Mouse (Mus musculus): ENCODE data around the gene Arpin. TPM values are rescaled to one million over a fixed set of nuclear protein-coding genes. Genes with fewer than 3 reads are reported as not detected.

Arpin gene
- polyA plus RNA-seq, 1 experiment from 2014 or later = 19.2 TPM

DNA sequence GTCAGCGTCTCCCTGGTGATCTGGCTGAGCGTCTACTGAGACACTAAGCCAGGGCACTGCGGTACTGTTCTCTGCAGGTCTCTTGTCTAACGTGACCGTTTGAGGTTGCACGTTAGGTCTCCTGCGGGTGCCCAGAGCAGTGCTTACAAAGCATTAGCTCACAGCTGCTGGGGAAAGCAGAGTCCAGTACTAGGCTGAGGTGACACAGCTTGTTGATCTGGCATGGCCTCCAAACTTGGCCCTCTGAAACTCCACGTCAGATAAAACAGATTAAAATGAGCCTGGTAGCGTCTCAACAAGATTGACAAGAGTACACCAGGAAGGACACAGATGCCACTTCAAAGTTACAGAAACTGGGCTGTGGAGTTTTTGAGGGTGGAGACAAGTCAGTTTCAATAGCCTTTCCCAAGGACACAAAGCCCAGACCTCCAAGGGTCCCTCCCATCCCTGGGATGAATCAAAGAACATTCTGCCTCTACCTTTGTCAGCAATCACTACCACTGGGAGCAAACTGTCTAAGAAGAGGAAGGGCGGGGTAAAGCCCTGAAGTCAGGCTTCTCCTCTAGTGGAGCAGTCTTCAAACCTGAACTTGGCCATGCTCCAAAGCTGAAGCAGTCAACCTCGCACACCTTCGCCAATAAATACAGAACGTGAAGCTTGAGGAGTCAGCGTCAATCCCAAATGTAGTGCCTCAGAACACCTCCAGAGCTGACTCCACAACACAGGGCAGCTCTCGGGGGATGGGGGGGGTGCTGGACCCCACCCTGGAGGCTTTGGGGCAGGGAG lies 44.5 kb downstream of the Arpin start:
- no peak overlapping the region for H3K4me3 ChIP-seq
- no peaks in the 10 kb centered on the region for H3K4me1 ChIP-seq (replicated peaks)
- no peak overlapping the region for H3K4me2 ChIP-seq
- H3K27me3 ChIP-seq = no peaks in the 10 kb centered on the region
- H3K27ac ChIP-seq (replicated peaks) = no peak overlapping the region
- ATAC-seq (ENCODE audit: low FRiP score, low read depth) = no peak
- WGBS = 89% methylated on average over 15 of the region's 15 CpGs
- H3K9me3 ChIP-seq = no peaks in the 10 kb centered on the region
- H3K9ac ChIP-seq = no peak overlapping the region
- peaks cover 34% of the 10 kb centered on the region; the same call in 1 of the 2 replicates for H3K36me3 ChIP-seq

DNA sequence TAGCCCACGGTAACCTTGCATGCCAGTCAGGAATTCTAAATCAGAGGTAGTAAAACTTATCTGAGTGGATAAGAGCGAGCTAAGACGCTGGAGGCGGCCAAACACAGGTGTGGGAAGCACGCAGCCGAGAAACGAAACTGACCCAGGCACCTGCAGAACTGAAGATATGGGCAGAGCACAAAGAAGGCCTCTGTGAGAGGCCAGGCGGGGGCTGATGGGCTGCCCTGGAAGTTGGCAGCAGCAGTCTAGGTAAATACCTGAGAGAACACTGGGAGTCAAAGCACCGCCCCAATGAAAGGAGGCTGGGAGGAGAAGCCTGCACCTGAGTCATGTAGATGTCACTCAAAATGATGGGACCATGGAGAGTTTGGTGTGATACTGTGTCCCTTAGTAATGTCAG lies 46.6 kb downstream of the Arpin start:
- ATAC-seq (ENCODE audit: low FRiP score, low read depth) = no peak
- Histone ChIP-seq H3K4me1 (replicated peaks) (no peaks in the 10 kb centered on the region), H3K4me3 (no peak overlapping the region), H3K9ac (no peak overlapping the region), H3K36me3 (peaks cover 29% of the 10 kb centered on the region), H3K27ac (replicated peaks) (no peak overlapping the region), H3K4me2 (no peak overlapping the region), H3K27me3 (no peaks in the 10 kb centered on the region), H3K9me3 (no peaks in the 10 kb centered on the region)
- 96% methylated on average over 9 of the region's 9 CpGs for WGBS

DNA sequence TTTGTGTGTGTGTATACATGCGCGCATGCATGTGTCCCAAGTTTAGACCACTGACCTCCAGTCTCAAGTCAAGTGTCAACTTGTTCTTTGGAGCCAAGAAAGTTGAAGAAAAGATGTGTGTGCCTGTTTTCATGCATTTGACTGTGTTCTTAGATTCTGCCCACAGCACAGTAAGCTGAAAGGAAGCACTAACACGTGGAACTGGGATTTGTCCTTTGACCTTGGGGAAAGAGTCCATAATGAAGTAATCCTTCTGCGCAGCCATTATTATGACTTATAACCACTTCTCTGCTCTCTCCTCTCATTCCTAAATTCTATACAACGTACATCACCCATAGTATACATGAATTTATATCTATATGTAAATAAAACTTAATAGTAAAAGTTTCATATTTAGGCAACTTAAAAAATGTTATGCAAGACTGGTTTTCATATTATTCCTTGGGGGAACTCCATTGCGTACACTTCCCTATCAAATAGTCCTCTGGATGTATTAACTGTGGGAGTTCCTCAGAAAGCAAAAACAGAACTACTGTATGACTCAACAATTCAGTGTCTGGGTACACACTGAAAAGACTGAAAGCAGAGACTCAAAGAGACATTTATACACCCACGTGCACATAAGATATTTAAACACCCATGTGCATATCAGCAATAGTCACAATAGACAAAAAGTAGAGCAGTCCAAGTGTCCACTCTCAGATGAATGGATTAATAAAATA lies 51.4 kb downstream of the Arpin start:
- 95% methylated on average over 7 of the region's 7 CpGs for WGBS
- Histone ChIP-seq H3K27me3 (no peaks in the 10 kb centered on the region), H3K4me2 (no peak overlapping the region), H3K4me3 (no peak overlapping the region), H3K27ac (replicated peaks) (no peak overlapping the region), H3K4me1 (replicated peaks) (no peaks in the 10 kb centered on the region), H3K9me3 (no peaks in the 10 kb centered on the region), H3K9ac (no peak overlapping the region), H3K36me3 (peaks cover 27% of the 10 kb centered on the region)
- ATAC-seq (ENCODE audit: low FRiP score, low read depth) = no peak

DNA sequence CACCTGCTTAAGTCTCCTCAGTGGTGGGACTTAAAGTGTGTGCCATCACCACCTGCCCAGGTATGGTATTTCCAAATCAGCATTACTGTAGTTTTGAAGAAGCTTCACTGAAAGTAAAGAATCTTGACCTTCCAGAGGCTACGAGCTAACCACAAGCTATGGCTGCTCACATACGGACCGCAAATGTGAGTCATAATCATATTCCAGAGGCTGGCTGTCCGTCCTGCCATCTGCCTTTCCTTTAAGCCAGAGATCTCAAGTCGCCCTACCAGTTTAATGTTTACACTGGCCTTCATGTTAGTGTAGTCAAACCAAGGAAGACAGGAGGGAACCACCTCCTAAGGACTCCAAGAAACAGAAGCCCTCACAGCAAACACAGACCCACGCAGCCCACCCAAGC lies 53.3 kb downstream of the Arpin start:
- H3K36me3 ChIP-seq = peaks cover 17% of the 10 kb centered on the region
- no peak for ATAC-seq (ENCODE audit: low FRiP score, low read depth)
- no peak overlapping the region for H3K4me2 ChIP-seq
- no peak overlapping the region for H3K4me3 ChIP-seq
- H3K27me3 ChIP-seq = no peaks in the 10 kb centered on the region
- 98% methylated on average over 6 of the region's 6 CpGs for WGBS
- no peak overlapping the region for H3K27ac ChIP-seq (replicated peaks)
- H3K9me3 ChIP-seq = no peaks in the 10 kb centered on the region
- no peak overlapping the region for H3K9ac ChIP-seq
- H3K4me1 ChIP-seq (replicated peaks) = no peaks in the 10 kb centered on the region

DNA sequence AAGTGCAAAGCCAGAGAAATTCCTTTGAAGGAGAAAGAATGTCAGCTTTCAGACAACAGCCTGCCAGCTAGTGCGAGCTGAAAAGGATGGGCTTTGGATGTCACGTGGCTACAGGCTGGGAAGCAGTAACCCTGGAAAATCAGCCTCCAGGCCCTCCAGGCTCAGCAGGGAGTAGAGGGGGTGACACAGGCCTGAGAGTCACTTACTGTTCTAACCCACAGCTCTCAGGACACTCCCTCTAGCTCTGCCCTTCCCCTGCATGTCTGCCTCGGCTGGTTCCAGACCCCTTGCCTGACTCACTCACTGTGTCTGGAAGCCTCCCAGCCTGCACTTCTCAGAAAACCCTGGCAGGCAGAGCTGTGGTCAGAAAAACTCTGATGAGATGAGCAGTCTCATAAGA lies 54.2 kb downstream of the Arpin start:
- Histone ChIP-seq H3K4me1 (replicated peaks) (no peaks in the 10 kb centered on the region), H3K27ac (replicated peaks) (no peak overlapping the region), H3K9ac (no peak overlapping the region), H3K4me2 (no peak overlapping the region), H3K4me3 (no peak overlapping the region), H3K36me3 (peaks cover 17% of the 10 kb centered on the region), H3K27me3 (no peaks in the 10 kb centered on the region), H3K9me3 (no peaks in the 10 kb centered on the region)
- WGBS = 51% methylated on average over 3 of the region's 3 CpGs
- no peak for ATAC-seq (ENCODE audit: low FRiP score, low read depth)

DNA sequence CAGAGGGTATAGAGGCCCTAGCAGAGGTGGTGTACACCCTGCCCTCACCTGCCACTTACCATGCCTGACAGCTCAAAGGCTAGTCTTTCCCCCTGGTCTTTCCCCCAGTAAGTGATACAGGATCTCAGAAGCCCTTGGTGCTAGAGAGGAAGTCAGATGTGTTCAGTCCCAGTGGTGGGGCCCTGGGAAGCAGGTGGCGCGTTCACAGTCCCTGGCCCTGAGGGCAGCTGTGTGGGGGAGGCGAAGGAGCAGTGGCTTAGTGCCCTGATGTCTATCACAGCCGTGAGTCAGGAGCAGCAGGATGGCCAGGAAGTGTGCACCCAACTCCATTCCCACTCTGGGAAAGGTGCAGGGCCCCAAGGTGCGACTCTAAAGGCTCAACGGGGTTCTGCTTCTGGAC lies 55.1 kb downstream of the Arpin start:
- ATAC-seq (ENCODE audit: low FRiP score, low read depth) = no peak
- Histone ChIP-seq H3K4me1 (replicated peaks) (no peaks in the 10 kb centered on the region), H3K4me2 (no peak overlapping the region), H3K27ac (replicated peaks) (no peak overlapping the region), H3K4me3 (no peak overlapping the region), H3K9ac (no peak overlapping the region), H3K27me3 (no peaks in the 10 kb centered on the region), H3K9me3 (no peaks in the 10 kb centered on the region), H3K36me3 (peaks cover 17% of the 10 kb centered on the region)
- 94% methylated on average over 6 of the region's 6 CpGs for WGBS

DNA sequence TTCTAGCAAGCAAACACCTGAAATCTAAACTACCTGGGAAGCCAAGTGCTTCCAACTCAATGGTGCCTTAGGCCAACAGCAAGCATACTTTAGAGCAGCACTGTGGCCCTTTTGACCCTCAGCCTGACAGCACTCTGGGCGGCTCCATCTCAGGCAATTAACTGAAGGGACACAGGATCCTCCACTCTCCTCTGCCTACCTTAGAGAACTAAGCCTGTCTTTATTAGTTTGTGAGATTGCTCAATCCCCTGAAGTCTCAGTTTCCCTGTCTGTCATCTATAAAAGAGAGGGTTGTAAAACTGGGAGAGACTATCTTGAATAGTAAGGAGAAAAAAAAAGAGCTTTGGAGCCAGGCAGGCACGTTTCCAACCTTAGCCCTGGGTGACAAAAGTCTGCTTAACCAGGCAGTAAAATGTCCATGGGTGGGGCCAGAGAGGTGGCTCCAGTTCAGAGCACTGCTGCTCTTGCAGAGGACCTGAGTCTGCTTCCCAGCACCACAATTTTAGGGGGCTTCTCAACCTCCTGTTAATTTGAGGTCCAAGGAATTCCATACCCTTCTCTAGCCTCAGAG lies 56.6 kb downstream of the Arpin start:
- no peaks in the 10 kb centered on the region for H3K9me3 ChIP-seq
- 73% methylated on average over 2 of the region's 2 CpGs for WGBS
- no peak overlapping the region for H3K27ac ChIP-seq (replicated peaks)
- H3K4me3 ChIP-seq = no peak overlapping the region
- peaks cover 16% of the 10 kb centered on the region for H3K36me3 ChIP-seq
- no peaks in the 10 kb centered on the region for H3K4me1 ChIP-seq (replicated peaks)
- H3K4me2 ChIP-seq = no peak overlapping the region
- H3K9ac ChIP-seq = no peak overlapping the region
- H3K27me3 ChIP-seq = no peaks in the 10 kb centered on the region
- no peak for ATAC-seq (ENCODE audit: low FRiP score, low read depth)

Small RNAs within 50 kb of the gene (microRNA-seq; reads per million reads assigned to microRNA genes)
- gene Gm24541 = not detected

Other genes starting within 250 kb of the Arpin start
- 2.1 TPM in 2 replicates for gene Kif7, start 219.6 kb downstream of the Arpin start, polyA plus RNA-seq (2015; fragmentation: Nextera tagmentation; extraction: Ambion mirVana)
- gene Plin1, start 202.5 kb downstream of the Arpin start, polyA plus RNA-seq (2015; fragmentation: Nextera tagmentation; extraction: Ambion mirVana) = 0.60 and 1.3 TPM in 2 replicates
- 12.6 and 13.1 TPM in 2 replicates for gene Pex11a, start 192.2 kb downstream of the Arpin start, polyA plus RNA-seq (2015; fragmentation: Nextera tagmentation; extraction: Ambion mirVana)
- 0.35 and 0.69 TPM in 2 replicates for gene Wdr93, start 192.2 kb downstream of the Arpin start, polyA plus RNA-seq (2015; fragmentation: Nextera tagmentation; extraction: Ambion mirVana)
- 0.19 TPM in 1 of 2 replicates, not detected in the other for gene Mesp1, start 141.6 kb downstream of the Arpin start, polyA plus RNA-seq (2015; fragmentation: Nextera tagmentation; extraction: Ambion mirVana)
- gene Mesp2, start 124.6 kb downstream of the Arpin start, polyA plus RNA-seq (2015; fragmentation: Nextera tagmentation; extraction: Ambion mirVana) = 1.1 and 1.3 TPM in 2 replicates
- gene Anpep, start 74.3 kb downstream of the Arpin start, polyA plus RNA-seq (2015; fragmentation: Nextera tagmentation; extraction: Ambion mirVana) = 3.3 and 4.2 TPM in 2 replicates
- 42.0 and 43.4 TPM in 2 replicates for gene Ap3s2, start 14.7 kb downstream of the Arpin start, polyA plus RNA-seq (2015; fragmentation: Nextera tagmentation; extraction: Ambion mirVana)
- gene Zfp710, start 89.5 kb upstream of the Arpin start, polyA plus RNA-seq (2015; fragmentation: Nextera tagmentation; extraction: Ambion mirVana) = 16.3 and 17.2 TPM in 2 replicates
- gene Idh2, start 180.0 kb upstream of the Arpin start, polyA plus RNA-seq (2015; fragmentation: Nextera tagmentation; extraction: Ambion mirVana) = 215 and 225 TPM in 2 replicates

Data from hindbrain, embryonic 15.5 days (tissue).